Mouse (Mus musculus) mouse trophoblast stem cell (cell line): ENCODE measurements around the gene Prn.

Source experiments
- in situ Hi-C, 2 experiments: fragments of 300-500 bp; cut with MseI, MboI; formaldehyde crosslinking; loops; 2 replicates in 1 of 2; 3 replicates in 1 of 2; pipeline ENCODE4 v1.15.1; 2025

The Prn gene

DNA sequence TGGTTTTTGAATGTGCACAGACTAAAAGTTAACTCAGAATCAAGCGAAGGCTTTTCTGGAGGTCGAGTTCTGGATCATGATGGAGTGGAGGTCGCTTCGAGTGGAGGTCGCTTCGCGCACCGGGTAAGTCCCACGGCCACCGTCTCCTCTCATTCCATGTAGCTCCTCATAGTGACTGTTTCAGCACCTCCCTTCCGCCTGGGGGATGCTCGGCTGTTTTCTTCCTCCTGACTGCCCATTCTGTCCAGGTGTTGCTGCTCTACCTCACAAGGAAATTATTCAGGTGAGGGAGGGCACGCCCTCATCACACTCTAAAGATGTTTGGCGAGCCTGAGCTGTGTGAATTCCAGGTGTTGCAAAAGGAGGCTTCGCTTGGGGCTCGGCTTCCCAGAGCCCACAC lies 36.6 kb downstream of the Prn start:
- in situ Hi-C loops, result loop anchor here (10.0 to 25.0 kb wide), 2 partner anchors 384 to 392 kb away; partner anchors contain the start of gene Adra1d (in 1 of the 2)

DNA sequence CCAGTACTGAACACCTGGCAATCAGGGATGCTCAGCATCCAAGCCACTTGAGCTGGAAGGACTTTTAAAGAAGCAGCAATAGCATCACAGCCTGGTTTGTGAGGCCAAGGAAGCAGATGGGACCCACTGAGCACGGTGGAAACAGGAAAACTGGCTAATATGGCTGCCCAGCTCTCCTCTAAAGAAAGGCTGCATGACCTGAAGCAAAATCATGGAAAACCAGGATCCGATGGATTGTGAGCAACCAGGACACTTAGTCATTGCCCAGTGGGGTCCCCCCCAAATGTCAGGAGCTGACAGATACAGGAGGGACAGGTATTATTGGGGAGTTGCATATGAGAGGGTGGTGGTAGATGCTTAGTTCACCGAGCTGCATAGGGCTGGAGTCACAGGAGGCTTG lies 38.4 kb downstream of the Prn start:
- in situ Hi-C loops, result loop anchor here (10.0 to 25.0 kb wide), 2 partner anchors 386 to 393 kb away; partner anchors contain the start of gene Adra1d (in 1 of the 2)

DNA sequence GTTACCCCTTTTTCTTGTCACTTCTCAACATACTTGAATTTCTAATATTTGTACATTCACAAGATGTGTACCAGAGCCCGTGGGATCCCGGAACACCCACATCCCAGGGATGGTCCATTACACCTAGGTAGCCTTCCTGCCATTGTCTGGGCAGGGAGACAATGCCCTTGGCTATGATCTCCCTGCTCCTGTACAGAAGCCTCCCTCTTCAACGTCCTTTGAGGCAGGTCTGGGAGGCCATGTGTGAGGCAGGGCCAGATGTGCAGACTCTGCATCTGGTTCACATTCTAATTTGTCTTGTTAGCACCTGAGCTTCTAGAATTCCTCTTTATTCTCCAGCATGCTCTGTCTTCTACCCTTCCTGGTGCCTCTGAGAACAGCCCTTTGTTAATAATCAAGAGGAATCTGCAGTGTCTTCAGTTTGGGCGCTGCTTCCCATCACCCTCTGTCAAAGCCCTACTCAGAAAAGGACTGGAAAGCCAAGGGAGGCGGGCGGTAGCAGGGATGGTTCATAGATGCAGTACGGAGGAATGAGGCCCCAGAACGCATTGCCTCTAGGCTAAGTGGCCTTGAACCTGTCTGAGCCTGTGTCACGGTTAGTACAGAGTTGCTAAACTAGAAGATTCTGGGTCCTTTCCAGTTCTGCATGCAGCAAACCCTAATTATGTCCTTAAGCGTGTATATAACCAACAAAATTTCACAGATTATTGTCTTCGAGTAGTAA lies 39.3 kb downstream of the Prn start:
- in situ Hi-C loops, result loop anchor here (10.0 to 25.0 kb wide), 2 partner anchors 387 to 394 kb away; partner anchors contain the start of gene Adra1d (in 1 of the 2)

DNA sequence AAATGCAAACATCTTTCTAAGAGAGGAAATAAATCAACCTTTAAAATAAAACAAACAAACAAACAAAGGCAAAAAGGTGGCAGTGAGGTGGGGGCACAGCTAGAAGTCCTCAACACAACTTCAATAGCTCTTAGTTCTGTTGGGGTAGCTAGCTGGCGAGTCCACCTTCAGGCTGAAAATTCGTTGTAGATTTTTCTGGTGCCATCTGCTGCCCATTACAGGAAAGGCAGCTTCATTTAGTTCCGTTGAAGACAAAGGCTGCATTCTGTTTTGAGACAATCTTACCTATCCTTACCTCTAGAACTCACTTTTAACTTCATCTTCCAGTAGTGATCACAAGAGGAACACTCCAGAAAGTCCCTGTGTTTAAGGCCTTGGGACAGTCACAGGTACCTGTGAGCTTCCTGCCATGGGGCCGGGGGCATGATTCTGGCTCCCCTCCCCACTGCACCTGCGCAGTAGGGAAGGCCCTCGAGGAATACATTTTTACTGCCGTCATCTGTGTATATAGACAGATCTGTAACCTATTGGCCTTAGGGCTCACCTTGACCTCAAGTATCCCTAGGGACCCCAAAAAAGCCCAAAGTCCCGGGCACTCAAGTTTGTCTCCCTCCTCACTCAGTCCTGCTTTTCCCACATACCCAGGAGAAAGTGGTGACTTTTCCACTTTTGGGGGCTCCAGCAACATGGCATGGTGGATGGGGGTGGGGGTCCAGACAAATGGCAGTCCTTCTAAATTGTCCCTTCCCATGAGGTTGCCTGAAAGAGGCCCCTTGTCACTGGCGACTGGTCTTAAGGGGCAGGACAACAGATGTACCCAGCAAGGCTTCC lies 40.2 kb downstream of the Prn start:
- in situ Hi-C loops, result loop anchor here (5.0 to 25.0 kb wide), 4 partner anchors 48 to 395 kb away; partner anchors contain the start of gene Adra1d (in 1 of the 2)

DNA sequence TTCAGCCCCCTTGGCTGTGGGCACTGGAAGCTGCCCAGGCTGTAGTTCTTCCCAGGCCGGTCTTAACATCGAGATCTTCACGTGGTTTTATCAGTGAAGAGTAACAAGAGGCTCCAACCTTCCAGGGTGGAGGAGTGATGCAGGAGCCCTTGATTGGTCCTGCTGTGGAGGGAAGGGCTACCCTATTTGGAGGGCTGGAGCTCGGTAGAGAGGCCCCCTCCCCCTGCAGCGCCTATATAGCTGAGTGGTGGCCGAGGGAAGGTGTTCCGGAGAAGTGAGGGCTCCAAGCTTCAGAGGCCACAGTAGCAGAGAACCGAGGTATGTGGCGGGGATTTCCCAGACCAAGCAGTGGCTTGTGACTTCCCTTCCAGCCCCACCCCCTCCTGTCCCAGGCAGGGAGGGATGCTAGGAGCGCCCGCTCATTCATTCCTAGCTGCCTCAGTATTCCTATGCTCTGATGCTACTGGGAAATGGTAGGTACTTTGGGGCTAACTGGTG lies 40.9 kb downstream of the Prn start, which contains the start of gene Prnd:
Prnd (plus strand) TSS at position 264 of the 498 bp plus-strand sequence.
- in situ Hi-C loops, result loop anchor here (5.0 to 10.0 kb wide), 2 partner anchors 48 to 56 kb away; no protein-coding TSS in a partner anchor

DNA sequence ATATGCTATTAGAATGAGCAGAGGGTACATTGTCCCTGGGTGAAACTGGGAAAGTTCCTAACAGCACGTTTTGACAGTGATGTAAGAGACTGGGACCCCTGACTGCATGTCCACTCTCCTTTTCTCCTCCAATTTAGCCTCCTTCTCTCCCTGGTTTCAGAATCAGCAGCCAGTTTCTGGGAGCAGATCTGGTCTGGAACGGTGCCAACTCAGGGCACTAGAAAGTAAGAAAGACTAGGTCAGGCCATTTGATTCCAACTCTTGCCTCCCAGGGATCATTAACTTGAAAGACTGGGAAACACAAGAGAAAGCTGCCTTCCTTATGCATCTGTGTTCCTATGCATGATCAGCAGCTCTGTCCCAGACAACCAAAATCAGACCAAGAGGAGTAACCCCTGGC lies 42.7 kb downstream of the Prn start:
- in situ Hi-C loops, result loop anchor here (5.0 to 10.0 kb wide), 2 partner anchors 50 to 58 kb away; no protein-coding TSS in a partner anchor

DNA sequence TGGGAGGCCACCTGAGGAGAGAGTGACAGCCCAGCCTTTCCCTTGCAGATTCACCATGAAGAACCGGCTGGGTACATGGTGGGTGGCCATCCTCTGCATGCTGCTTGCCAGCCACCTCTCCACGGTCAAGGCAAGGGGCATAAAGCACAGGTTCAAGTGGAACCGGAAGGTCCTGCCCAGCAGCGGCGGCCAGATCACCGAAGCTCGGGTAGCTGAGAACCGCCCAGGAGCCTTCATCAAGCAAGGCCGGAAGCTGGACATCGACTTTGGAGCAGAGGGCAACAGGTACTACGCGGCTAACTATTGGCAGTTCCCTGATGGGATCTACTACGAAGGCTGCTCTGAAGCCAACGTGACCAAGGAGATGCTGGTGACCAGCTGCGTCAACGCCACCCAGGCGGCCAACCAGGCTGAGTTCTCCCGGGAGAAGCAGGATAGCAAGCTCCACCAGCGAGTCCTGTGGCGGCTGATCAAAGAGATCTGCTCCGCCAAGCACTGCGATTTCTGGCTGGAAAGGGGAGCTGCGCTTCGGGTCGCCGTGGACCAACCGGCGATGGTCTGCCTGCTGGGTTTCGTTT lies 43.3 kb downstream of the Prn start:
- in situ Hi-C loops, result loop anchor here (5.0 to 10.0 kb wide), 2 partner anchors 51 to 58 kb away; no protein-coding TSS in a partner anchor

DNA sequence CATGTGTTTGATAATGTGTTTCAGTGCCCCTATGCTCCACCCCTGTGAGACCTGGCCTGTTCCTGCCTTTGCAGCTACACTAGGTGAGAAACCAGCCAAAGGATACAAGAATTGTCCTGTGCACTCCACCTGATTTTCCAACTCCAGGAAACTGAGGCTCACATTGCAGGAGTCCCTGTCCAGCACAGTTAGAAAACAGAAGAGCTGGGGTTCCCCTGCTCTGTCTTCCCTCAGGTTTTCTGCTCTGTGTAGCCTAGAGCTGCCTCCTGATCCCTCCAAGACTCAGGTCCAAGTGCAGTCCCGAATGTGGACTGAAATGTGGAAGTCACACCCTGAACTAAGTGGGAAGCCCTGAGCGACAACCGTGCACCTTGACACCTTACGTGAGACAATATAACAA lies 44.0 kb downstream of the Prn start:
- in situ Hi-C loops, result loop anchor here (5.0 to 10.0 kb wide), 2 partner anchors 51 to 59 kb away; no protein-coding TSS in a partner anchor

DNA sequence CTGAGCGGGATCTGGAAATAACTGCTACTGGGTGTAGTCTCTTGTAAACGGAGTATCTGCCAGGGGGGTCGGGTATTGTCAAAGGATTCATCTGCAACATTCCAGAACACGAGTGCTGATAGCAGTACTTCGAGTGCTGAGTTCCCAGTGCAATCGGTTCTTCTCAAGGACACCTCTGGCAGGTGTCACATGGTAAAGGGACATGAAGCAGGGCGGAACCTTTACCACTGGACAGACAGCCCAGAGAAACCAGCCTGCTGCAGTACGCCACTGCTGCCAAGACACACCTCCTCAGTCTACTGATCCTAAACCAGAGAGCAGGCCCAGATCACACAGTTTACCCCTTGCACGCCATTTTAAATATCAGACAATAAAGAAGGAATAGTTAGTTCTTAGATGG lies 45.1 kb downstream of the Prn start:
- in situ Hi-C loops, result loop anchor here (5.0 to 10.0 kb wide), 2 partner anchors 53 to 60 kb away; no protein-coding TSS in a partner anchor

DNA sequence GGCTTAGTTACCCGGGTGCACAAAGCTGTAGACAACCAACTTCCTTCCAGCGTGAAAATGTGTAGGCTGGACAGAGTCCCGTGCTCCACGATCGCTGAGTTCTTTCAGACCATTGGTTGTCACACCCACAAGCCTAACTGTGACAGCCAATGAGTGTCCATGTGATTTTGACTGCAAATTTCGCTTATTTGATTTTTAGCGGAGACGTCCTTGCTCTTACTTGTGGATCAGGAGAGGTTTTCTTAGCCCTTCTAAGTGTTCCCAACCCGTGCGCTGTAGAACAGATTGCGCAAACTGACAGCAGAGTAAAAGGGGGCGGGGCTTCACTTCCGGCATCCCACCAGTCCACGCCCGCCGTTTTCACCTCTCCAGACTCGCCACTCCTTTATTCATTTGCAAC lies 45.5 kb downstream of the Prn start:
- in situ Hi-C loops, result loop anchor here in 1 of 2 experiments (10.0 kb wide), 1 partner anchor 60 kb away; no protein-coding TSS in a partner anchor

DNA sequence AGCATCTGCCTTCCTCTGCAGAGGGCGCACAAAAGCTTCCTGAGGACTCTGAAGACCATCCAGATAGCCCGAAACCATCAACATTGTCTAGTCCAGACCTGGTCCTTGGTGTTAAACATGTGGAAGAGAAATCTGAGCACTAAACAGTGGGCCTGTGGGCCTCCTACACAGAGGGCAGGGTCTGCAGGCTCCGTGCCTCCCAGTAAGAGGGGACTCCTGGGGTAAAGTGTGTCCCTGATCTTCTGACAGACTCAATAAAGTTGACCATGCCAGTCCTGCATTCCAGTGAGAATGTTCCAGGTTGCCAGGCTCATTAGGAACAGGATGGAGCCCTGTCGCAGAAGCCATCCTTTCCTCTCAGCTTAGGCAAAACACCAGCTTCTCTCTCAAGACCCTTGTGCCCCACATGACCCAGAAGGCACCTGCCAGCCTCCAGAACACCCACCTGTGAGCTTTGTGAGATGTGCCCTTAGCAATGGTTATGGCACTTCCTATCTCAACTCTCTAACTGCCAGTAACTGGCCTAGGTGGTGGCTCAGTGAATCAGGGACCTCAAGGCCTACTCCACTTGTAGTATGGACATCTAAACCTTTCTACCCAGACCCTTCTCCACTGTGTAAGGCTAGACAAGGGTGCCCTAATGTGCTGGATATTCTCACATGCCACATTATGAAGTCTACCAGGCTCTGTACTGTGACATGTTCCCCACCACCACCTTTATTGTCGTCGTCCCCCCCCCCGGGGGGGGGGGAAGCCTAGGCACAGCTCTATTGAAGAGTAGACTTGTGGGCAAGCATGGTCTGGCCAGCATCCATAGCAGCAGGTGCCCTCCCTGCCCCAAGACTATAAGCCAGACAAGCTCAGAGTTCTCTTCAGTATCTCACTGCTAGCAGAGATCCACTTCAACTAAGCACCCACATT lies 46.8 kb downstream of the Prn start:
- in situ Hi-C loops, result loop anchor here in 1 of 2 experiments (10.0 kb wide), 1 partner anchor 62 kb away; no protein-coding TSS in a partner anchor

DNA sequence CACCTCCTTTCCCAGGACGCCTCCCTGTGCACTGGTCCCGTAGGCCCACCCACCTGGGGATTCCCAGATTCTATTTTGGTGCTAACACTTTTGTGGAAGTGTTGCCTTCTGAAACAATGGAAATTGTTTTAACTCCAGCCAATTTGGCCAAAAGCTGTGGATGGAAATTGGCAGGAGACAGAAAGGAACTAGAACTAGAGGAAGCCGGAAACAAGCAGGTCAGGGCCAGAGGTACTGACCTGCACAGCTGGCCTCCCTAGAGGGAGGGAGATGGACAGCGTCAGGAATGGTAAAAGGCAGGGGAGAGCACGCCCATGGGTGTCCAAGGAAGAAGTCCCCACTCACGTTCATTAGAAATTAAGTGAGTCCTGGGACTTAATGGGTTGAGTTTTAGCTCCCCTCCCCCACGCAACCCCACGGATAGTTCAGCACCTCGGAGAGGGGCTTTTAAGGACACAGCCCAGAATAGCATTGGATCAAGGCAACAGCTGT lies 48.0 kb downstream of the Prn start:
- in situ Hi-C loops, result loop anchor here in 1 of 2 experiments (10.0 kb wide), 1 partner anchor 63 kb away; no protein-coding TSS in a partner anchor

DNA sequence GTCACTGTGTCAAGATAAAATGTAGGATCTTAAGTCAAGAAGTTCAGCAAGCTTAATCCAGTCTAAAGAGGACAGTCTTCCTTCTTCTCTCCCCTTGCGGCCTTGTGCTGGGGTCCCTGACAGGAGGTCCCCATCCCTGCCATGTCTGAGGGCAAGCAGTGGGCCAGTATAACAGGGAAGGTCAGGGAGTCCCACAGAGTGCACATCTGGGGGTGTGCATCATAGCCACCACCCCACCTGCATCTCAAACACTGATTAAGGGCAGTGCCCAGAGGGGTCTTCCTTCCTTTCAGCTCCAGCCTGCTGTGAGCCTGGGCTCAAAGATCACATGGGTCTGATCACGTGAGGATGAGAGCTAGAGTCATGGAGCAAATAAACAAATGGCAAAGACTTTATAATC lies 51.9 kb downstream of the Prn start:
- in situ Hi-C loops, result no loop called here

DNA sequence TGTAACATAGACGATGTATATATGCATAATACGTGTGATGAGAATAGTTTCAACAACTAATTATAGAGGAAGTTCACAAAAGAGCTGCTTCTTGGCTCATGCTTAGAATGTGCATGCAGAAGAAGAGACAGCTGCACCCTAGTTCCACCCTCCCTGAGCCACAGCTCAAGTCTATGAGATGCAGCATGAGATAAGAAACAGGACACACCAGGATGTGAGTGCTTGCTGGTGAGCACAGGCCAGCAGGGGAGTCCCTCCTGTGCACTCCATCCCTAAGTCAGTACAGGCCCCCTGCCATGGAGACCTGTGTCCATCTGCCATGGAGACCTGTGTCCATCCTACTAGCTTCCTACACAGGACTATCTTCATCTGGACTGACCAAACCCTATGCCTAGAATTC lies 60.8 kb downstream of the Prn start:
- in situ Hi-C loops, result no loop called here

DNA sequence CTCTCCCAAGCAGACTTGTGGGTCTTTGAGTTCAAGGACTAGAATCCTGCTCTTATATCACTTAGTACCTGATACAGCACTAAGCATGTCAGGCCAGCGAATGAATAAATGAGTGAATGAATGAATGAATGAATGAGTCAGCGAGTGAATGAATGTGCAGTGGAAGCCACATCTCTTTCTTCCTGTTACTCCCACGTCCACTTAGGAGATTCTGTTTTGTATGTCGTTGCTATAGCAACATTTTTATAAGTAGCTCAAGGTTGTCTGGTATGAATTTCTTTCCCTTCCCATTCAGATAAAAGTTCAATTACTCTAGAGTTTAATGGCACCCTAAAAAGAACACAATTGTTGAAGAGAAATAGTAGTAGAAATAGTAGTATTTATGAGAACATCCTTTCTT lies 61.3 kb downstream of the Prn start:
- in situ Hi-C loops, result no loop called here

DNA sequence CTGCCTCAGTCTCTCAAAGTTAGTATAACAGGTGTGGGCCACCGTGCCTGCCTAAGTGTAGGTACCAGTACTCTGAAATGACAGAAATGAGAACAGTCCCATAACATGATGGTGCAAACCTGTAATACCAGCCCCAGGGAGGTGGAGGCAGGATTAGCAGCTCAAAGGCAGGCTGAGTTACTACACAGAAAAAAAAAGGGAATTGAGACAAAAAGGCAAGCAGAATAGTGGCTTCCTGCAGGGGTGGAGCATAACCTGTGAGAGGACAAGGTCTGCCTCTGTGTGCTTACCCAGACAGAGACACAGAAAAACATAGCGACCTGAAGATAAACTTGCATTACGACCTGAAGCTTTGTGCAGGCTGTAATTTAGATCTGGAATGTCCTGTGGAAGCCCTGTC lies 66.9 kb downstream of the Prn start:
- in situ Hi-C loops, result loop anchor here in 1 of 2 experiments (25.0 kb wide), 1 partner anchor 261 kb away; the partner anchor contains the start of gene Tmem230

DNA sequence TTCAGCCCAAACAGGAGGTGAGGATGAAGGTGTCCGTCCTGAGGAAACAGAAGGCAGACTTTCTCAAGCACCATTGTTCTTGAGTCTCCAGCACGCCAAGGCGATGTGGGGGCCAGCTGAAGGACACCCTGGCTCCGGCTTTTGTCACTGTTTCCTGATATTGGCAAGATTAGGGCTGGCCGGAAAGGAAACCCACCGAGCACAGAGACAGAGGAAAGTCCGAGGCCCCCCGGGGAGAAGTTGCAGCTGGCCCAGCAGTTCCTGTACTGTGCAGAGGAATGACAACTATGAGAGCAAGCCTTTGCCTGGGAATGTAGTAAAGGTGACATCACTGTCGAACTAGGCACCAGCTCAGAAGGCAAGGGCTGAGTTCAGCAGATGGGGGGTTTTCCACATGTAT lies 71.1 kb downstream of the Prn start:
- in situ Hi-C loops, result loop anchor here (10.0 to 25.0 kb wide), 3 partner anchors 134 to 256 kb away; partner anchors contain the start of gene Tmem230 (in 1 of the 2)

DNA sequence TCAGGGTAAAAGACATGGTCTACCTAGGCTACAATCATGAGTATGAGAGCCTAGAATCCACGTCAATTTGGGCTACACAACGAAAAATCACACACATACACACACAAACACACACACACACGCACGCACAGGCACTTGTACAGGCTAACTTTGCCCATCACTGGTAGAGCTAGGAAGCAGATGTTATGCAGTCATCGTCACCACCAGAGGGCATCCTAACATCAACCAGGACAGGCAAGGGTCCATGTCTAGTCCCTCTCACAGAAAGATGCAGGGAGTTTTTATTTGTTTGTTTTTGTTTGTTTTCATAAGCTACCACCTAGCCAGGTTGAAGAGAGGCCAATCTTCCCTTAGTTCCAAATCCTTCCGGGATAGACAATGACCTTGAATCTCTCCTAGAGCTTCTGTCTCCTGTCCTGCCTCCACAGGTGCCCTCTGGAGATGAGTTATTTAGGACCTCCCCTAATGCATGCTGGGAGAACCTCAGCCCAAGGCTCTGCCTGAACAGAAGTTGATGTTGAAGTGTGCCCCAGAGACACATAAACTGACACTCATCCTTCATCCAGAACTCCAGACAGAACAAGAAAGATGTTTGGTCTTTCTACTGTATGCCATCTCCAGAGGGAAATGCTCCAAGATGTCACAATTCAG lies 72.9 kb downstream of the Prn start:
- in situ Hi-C loops, result loop anchor here (10.0 to 25.0 kb wide), 3 partner anchors 132 to 255 kb away; partner anchors contain the start of gene Tmem230 (in 1 of the 2)

DNA sequence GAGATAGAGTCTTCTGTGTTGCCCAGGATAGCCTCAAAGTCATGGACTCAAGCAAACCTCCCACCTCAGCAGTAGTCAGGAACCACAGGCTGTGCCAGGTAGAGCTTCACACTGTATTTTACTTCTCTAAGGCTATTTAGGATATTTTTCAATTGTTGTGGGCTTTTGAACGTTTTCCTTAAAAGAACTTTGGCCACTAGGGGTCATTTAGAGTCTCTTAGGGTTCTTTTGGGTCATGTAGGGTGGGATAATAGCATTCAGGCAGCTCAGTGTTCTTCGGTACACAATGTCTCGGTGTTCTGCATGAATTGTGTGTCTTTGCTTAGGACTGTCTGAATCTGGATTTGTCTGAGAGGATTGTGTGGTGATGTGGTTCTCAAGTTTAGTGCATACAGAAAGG lies 78.2 kb downstream of the Prn start:
- in situ Hi-C loops, result loop anchor here (10.0 to 25.0 kb wide), 3 partner anchors 127 to 249 kb away; partner anchors contain the start of gene Tmem230 (in 1 of the 2)
